Mouse (Mus musculus): ENCODE measurements around the gene Cdcp1. TPM values are rescaled to one million over a fixed set of nuclear protein-coding genes. Genes with fewer than 3 reads are reported as not detected.

Cdcp1 gene
- polyA plus RNA-seq, 1 experiment: 0.05 TPM

- Histone ChIP-seq H3K27ac (ENCODE audit: control insufficient read depth, insufficient read depth, low read depth, low read length) (no peak overlapping the region), H3K4me1 (ENCODE audit: control insufficient read depth, insufficient read depth, low read length) (no peaks in the 10 kb centered on the region), H3K36me3 (ENCODE audit: control insufficient read depth, insufficient read depth, low read length) (no peaks in the 10 kb centered on the region), H3K27me3 (ENCODE audit: control insufficient read depth, insufficient read depth, low read length) (no peaks in the 10 kb centered on the region), H3K4me3 (ENCODE audit: control insufficient read depth, low read depth, low read length) (no peak overlapping the region)
- TF ChIP-seq CTCF (IDR thresholded peaks at IDR 0.05; ENCODE audit: control insufficient read depth, insufficient read depth, insufficient replicate concordance, low read depth, low read length): no peak
- no peak for TF ChIP-seq POLR2A (IDR thresholded peaks at IDR 0.05; ENCODE audit: control insufficient read depth, low read depth, low read length)
These were observed 52.7 kb downstream of the Cdcp1 start for GRCm38 (mm10) chr9:123162985-123163694.

GRCm38 (mm10) chr9:123161792-123162191 lies 54.0 kb downstream of the Cdcp1 start:
- TF ChIP-seq POLR2A (IDR thresholded peaks at IDR 0.05; ENCODE audit: control insufficient read depth, low read depth, low read length) (no peak), CTCF (IDR thresholded peaks at IDR 0.05; ENCODE audit: control insufficient read depth, insufficient read depth, insufficient replicate concordance, low read depth, low read length) (no peak)
- Histone ChIP-seq H3K4me1 (ENCODE audit: control insufficient read depth, insufficient read depth, low read length) (peaks cover 4% of the 10 kb centered on the region), H3K4me3 (ENCODE audit: control insufficient read depth, low read depth, low read length) (no peak overlapping the region), H3K27me3 (ENCODE audit: control insufficient read depth, insufficient read depth, low read length) (no peaks in the 10 kb centered on the region), H3K27ac (ENCODE audit: control insufficient read depth, insufficient read depth, low read depth, low read length) (no peak overlapping the region), H3K36me3 (ENCODE audit: control insufficient read depth, insufficient read depth, low read length) (no peaks in the 10 kb centered on the region)

GRCm38 (mm10) chr9:123159330-123159729 lies 56.5 kb downstream of the Cdcp1 start:
- TF ChIP-seq POLR2A (IDR thresholded peaks at IDR 0.05; ENCODE audit: control insufficient read depth, low read depth, low read length) (no peak), CTCF (IDR thresholded peaks at IDR 0.05; ENCODE audit: control insufficient read depth, insufficient read depth, insufficient replicate concordance, low read depth, low read length) (peak; percentile 34; the same call in 1 of the 2 replicates)
- Histone ChIP-seq H3K4me3 (ENCODE audit: control insufficient read depth, low read depth, low read length) (no peak overlapping the region), H3K36me3 (ENCODE audit: control insufficient read depth, insufficient read depth, low read length) (no peaks in the 10 kb centered on the region), H3K27me3 (ENCODE audit: control insufficient read depth, insufficient read depth, low read length) (no peaks in the 10 kb centered on the region), H3K4me1 (ENCODE audit: control insufficient read depth, insufficient read depth, low read length) (peaks cover 10% of the 10 kb centered on the region), H3K27ac (ENCODE audit: control insufficient read depth, insufficient read depth, low read depth, low read length) (no peak overlapping the region)

GRCm38 (mm10) chr9:123158125-123158836 lies 57.6 kb downstream of the Cdcp1 start:
- no peak overlapping the region for H3K27ac ChIP-seq (ENCODE audit: control insufficient read depth, insufficient read depth, low read depth, low read length)
- TF ChIP-seq POLR2A (IDR thresholded peaks at IDR 0.05; ENCODE audit: control insufficient read depth, low read depth, low read length) (no peak), CTCF (IDR thresholded peaks at IDR 0.05; ENCODE audit: control insufficient read depth, insufficient read depth, insufficient replicate concordance, low read depth, low read length) (no peak)
- H3K36me3 ChIP-seq (ENCODE audit: control insufficient read depth, insufficient read depth, low read length): no peaks in the 10 kb centered on the region
- peaks cover 10% of the 10 kb centered on the region for H3K4me1 ChIP-seq (ENCODE audit: control insufficient read depth, insufficient read depth, low read length)
- H3K27me3 ChIP-seq (ENCODE audit: control insufficient read depth, insufficient read depth, low read length): no peaks in the 10 kb centered on the region
- peak overlapping the region; percentile 43; the same call in 1 of the 2 replicates for H3K4me3 ChIP-seq (ENCODE audit: control insufficient read depth, low read depth, low read length)

GRCm38 (mm10) chr9:123157699-123158098 lies 58.1 kb downstream of the Cdcp1 start:
- TF ChIP-seq POLR2A (IDR thresholded peaks at IDR 0.05; ENCODE audit: control insufficient read depth, low read depth, low read length) (no peak), CTCF (IDR thresholded peaks at IDR 0.05; ENCODE audit: control insufficient read depth, insufficient read depth, insufficient replicate concordance, low read depth, low read length) (no peak)

GRCm38 (mm10) chr9:123156910-123157361 lies 58.9 kb downstream of the Cdcp1 start:
- Histone ChIP-seq H3K36me3 (ENCODE audit: control insufficient read depth, insufficient read depth, low read length) (no peaks in the 10 kb centered on the region), H3K27me3 (ENCODE audit: control insufficient read depth, insufficient read depth, low read length) (no peaks in the 10 kb centered on the region), H3K4me3 (ENCODE audit: control insufficient read depth, low read depth, low read length) (peak overlapping the region; percentile 86), H3K27ac (ENCODE audit: control insufficient read depth, insufficient read depth, low read depth, low read length) (no peak overlapping the region), H3K4me1 (ENCODE audit: control insufficient read depth, insufficient read depth, low read length) (peaks cover 10% of the 10 kb centered on the region)
- TF ChIP-seq POLR2A (IDR thresholded peaks at IDR 0.05; ENCODE audit: control insufficient read depth, low read depth, low read length) (peak; percentile 53; the same call in 1 of the 2 replicates), CTCF (IDR thresholded peaks at IDR 0.05; ENCODE audit: control insufficient read depth, insufficient read depth, insufficient replicate concordance, low read depth, low read length) (no peak)

More at GRCm38 (mm10) chr9:123157699-123158098, 58.1 kb downstream of the Cdcp1 start:
- H3K36me3 ChIP-seq (ENCODE audit: control insufficient read depth, insufficient read depth, low read length): no peaks in the 10 kb centered on the region
- H3K4me1 ChIP-seq (ENCODE audit: control insufficient read depth, insufficient read depth, low read length): peaks cover 10% of the 10 kb centered on the region
- H3K27ac ChIP-seq (ENCODE audit: control insufficient read depth, insufficient read depth, low read depth, low read length): no peak overlapping the region
- no peaks in the 10 kb centered on the region for H3K27me3 ChIP-seq (ENCODE audit: control insufficient read depth, insufficient read depth, low read length)
- peak overlapping the region; percentile 43 for H3K4me3 ChIP-seq (ENCODE audit: control insufficient read depth, low read depth, low read length)

GRCm38 (mm10) chr9:123153121-123153520 lies 62.7 kb downstream of the Cdcp1 start:
- Histone ChIP-seq H3K27me3 (ENCODE audit: control insufficient read depth, insufficient read depth, low read length) (no peaks in the 10 kb centered on the region), H3K36me3 (ENCODE audit: control insufficient read depth, insufficient read depth, low read length) (no peaks in the 10 kb centered on the region), H3K4me3 (ENCODE audit: control insufficient read depth, low read depth, low read length) (no peak overlapping the region), H3K4me1 (ENCODE audit: control insufficient read depth, insufficient read depth, low read length) (peaks cover 10% of the 10 kb centered on the region), H3K27ac (ENCODE audit: control insufficient read depth, insufficient read depth, low read depth, low read length) (no peak overlapping the region)
- TF ChIP-seq POLR2A (IDR thresholded peaks at IDR 0.05; ENCODE audit: control insufficient read depth, low read depth, low read length) (no peak), CTCF (IDR thresholded peaks at IDR 0.05; ENCODE audit: control insufficient read depth, insufficient read depth, insufficient replicate concordance, low read depth, low read length) (no peak)

Measured in testis, adult 2 months (tissue).